Mouse (Mus musculus): ENCODE data around the gene Spns3.

GRCm38 (mm10) chr11:72532890-72533289 lies 17.4 kb downstream of the Spns3 start:
- no peak for TF ChIP-seq CTCF (IDR thresholded peaks at IDR 0.05; ENCODE audit: low read depth)
- no peak for TF ChIP-seq EP300 (optimal IDR thresholded peaks at IDR 0.05)
